Comparison of ENCODE assay signal across 8 mouse cellular contexts in genomic region chr7:143123876-143124669, GRCm38 (mm10). TPM values are rescaled to one million over a fixed set of nuclear protein-coding genes. Genes with fewer than 3 reads are reported as not detected.
DNase-seq lines count a peak whose midpoint lies in the region; ATAC-seq lines count a peak whose summit lies in the region.

No protein-coding gene starts in this region.

- intact Hi-C loops in gastrocnemius, postnatal 36 days (cut with DNase I) = no loop called here

- H3K9ac ChIP-seq in intestine, embryonic 16.5 days (ENCODE audit: low read depth, low read length) = peak overlapping the region; percentile 20; the same call in 1 of the 2 replicates

- no peak overlapping the region for H3K4me3 ChIP-seq in intestine, embryonic 16.5 days (ENCODE audit: low read length)

- DNase-seq in ES-CJ7 (ENCODE audit: low read depth, low spot score) = peak; percentile 95
- peak; percentile 80 to 81 for DNase-seq in cerebellum, adult 18-20 months
- DNase-seq in gastrocnemius, postnatal 36 days = peak; percentile 55 to 58
- peak; percentile 56 for DNase-seq in lung, postnatal 10 days
- no peak for DNase-seq in adrenal gland, adult (ENCODE audit: inconsistent age in 2 of 2, low spot score in 1 of 2)
- no peak for DNase-seq in layer of hippocampus, postnatal 25 days (ENCODE audit: extremely low spot score in 1 of 2, low spot score in 1 of 2)
- DNase-seq in right cerebral cortex, postnatal 4 days = no peak

- no peaks in the 10 kb centered on the region for H3K27me3 ChIP-seq in intestine, embryonic 16.5 days (replicated peaks; ENCODE audit: control insufficient read depth, insufficient read depth, low read length)

- H3K27ac ChIP-seq in intestine, embryonic 16.5 days (ENCODE audit: low read length) = peak overlapping the region; percentile 7

- 15% methylated on average over 6 of the region's 6 CpGs for WGBS in intestine, embryonic 16.5 days

- peak; percentile 58 for ATAC-seq in intestine, embryonic 16.5 days

- H3K4me2 ChIP-seq in intestine, embryonic 16.5 days (ENCODE audit: low read depth, low read length) = no peak overlapping the region

- H3K9me3 ChIP-seq in intestine, embryonic 16.5 days (ENCODE audit: control insufficient read depth, low read length) = no peaks in the 10 kb centered on the region

- H3K4me1 ChIP-seq in intestine, embryonic 16.5 days (ENCODE audit: control insufficient read depth, insufficient read depth, low read length) = peaks cover 36% of the 10 kb centered on the region

- no peaks in the 10 kb centered on the region for H3K36me3 ChIP-seq in intestine, embryonic 16.5 days (ENCODE audit: control insufficient read depth, insufficient read depth, low read length)

RNA-seq across cellular contexts. Expression of gene Kcnq1, which starts 17.9 kb away (rescaled TPM):
- under 1 TPM; 0.31 to 0.69 TPM for total RNA-seq in gastrocnemius, postnatal 36 days (2021)
- polyA plus RNA-seq in intestine, embryonic 16.5 days (2015; fragmentation: Nextera tagmentation; extraction: Ambion mirVana) = 9.7 and 10.8 TPM in 2 replicates
- 1 to 10 TPM in 1 of 2 experiments, under 1 TPM in 1; 0.89 to 1.3 TPM for total RNA-seq in layer of hippocampus, postnatal 25 days (2021)

RNA-seq across cellular contexts. Expression of gene Trpm5, which starts 29.6 kb away (rescaled TPM):
- total RNA-seq in gastrocnemius, postnatal 36 days (2021) = not detected
- 7.9 and 8.0 TPM in 2 replicates for polyA plus RNA-seq in intestine, embryonic 16.5 days (2015; fragmentation: Nextera tagmentation; extraction: Ambion mirVana)
- not detected for total RNA-seq in layer of hippocampus, postnatal 25 days (2021)

RNA-seq across cellular contexts. Expression of gene Tssc4, which starts 55.0 kb away (rescaled TPM):
- 1 to 10 TPM; 7.8 to 8.4 TPM for total RNA-seq in gastrocnemius, postnatal 36 days (2021)
- 67.9 and 74.7 TPM in 2 replicates for polyA plus RNA-seq in intestine, embryonic 16.5 days (2015; fragmentation: Nextera tagmentation; extraction: Ambion mirVana)
- 10 to 100 TPM; 47.0 to 50.4 TPM for total RNA-seq in layer of hippocampus, postnatal 25 days (2021)

Comparison
In these comparisons a context has a peak if more than half of its experiments do, and no peak if none do; other contexts are left out.
1. DNase-seq: peak in ES-CJ7 (single experiment), cerebellum, adult 18-20 months (2 of 2), gastrocnemius, postnatal 36 days (2 of 2) and lung, postnatal 10 days (single experiment); none in adrenal gland, adult (0 of 2), layer of hippocampus, postnatal 25 days (0 of 2) and right cerebral cortex, postnatal 4 days (single experiment).
2. RNA of gene Tssc4, which starts 55.0 kb away (total RNA-seq): 47.0 to 50.4 TPM in layer of hippocampus, postnatal 25 days; 7.8 to 8.4 TPM in gastrocnemius, postnatal 36 days; every median in the first group is over 4 times any median in the second.